Mouse (Mus musculus) granulocyte monocyte progenitor cell, adult 5-6 weeks (primary cell): ENCODE measurements around the gene AU018091. TPM values are rescaled to one million over a fixed set of nuclear protein-coding genes. Genes with fewer than 3 reads are reported as not detected.
A peak's percentile ranks its signal among the peaks of the same experiment; 100 is the strongest.
"Not testable (repeated sequence)": the region's sequence is repeated elsewhere in the genome, so short reads cannot be mapped to it uniquely, and the experiment has no call there.

Experiments used
- ATAC-seq: replicated peaks from 2 replicates; pipeline ENCODE4 v1.8.0; 2016; ENCODE audit warnings: mild to moderate bottlenecking, moderate TSS enrichment, inconsistent platforms; ENCODE audit not compliant: poor library complexity, severe bottlenecking
- total RNA-seq, 2 experiments: library from RNA; stranded (forward) in 1 of 2; stranded (reverse) in 1 of 2; fragments of 200-712, 200-1000 nt in 1 of 2; fragments of >200 nt in 1 of 2; fragmentation: Nextera tagmentation in 1 of 2; gene quantifications; 2 replicates each; pipeline ENCODE4 v1.2.3; 2014 to 2017

AU018091 gene
- total RNA-seq, 2 experiments from 2014 or later, result not detected

DNA sequence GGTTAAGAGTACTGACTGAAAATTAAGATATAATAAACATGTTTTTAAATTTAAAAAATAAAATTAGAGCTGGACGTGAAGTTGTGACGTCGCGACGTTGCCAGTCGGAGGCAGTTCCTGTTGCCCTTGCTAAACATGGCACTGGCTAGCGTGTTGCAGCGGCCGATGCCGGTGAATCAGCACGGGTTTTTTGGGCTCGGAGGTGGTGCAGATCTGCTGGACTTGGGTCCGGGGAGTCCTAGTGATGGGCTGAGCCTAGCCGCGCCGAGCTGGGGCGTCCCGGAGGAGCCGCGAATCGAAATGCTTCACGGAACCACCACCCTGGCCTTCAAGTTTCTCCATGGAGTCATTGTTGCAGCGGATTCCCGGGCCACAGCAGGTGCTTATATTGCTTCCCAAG lies 12.0 kb upstream of the AU018091 start:
- peak; percentile 17; the same call in 1 of the 2 replicates for ATAC-seq

GRCm38 (mm10) chr7:3168296-3168695 lies 707 bp downstream of the AU018091 start:
- no peak for ATAC-seq

DNA sequence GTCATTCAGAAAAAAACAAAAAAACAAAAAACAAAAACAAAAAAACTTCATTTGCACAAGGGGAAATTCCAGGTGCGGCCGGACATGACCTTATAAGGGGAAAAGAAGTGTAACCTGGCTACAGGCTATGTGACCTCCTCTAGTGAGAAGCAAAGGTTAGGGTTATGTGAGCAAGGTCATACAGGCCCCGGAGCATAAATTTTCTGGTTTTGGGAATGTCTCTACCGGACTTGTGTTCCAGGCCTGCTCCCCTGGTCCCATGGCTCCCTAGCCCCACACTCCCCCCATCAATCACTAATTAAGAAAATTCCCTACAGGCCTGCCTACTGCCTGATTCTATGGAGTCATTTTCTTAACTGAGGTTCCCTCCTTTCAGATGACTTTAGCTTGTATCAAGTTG lies 2.7 kb downstream of the AU018091 start:
- ATAC-seq, result no peak

- no peak for ATAC-seq
Observed at GRCm38 (mm10) chr7:3164991-3165390, 4.0 kb downstream of the AU018091 start.

DNA sequence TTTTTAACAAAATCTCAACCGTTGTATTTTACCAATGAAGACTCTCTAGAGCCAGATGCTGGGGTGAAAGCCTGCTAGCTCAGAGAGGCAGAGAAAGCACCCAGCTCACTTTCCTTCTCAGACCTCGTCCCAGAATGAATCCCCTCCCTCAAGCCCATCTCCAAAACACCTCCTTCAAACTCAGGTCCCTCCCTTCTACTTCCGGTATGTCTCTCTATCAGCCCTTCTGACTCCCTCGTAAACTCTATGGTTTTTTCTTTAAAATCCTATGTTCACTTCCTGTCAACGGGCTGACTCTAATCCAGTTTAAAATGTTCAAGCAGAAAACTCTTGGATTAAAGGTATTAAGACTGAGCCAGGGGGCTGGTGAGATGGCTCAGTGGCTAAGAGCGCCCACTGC lies 4.6 kb downstream of the AU018091 start:
- no peak for ATAC-seq

DNA sequence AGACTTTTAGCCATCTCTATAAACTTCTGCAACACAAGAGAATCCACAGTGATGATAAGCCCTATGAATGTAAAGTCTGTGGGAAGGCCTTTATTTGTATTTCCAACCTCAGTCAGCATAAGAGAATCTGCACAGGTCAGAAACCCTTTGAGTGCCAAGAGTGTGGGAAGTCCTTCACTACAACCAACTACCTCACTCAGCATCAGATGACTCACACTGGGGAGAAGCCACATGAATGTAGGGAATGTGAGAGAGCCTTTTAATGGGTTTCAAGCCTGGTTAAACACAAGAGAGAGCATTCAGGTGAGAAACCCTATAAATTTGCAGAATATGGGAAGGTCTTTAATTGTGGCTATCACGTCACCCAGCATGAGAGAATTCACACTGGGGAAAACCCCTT lies 18.6 kb downstream of the AU018091 start:
- no peak for ATAC-seq

DNA sequence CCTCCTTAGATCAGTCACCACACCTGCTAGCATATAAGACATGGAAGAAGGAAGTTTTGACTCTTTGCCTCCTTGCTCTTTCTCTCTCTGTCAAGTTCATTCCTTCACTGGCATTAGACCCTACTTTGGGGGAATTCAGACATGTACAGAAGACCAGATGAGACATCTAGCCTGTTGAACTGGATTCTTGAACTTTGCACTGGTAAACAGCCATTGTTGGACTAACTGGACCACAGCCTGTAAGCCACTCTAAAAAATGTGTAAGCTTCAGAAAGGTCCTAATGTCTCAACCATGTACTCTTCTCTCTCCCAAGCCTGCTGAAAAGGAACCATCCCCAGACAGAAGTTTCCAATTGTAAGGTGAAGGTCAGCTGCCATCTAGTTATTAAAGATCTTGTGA lies 22.9 kb downstream of the AU018091 start:
- no peak for ATAC-seq

DNA sequence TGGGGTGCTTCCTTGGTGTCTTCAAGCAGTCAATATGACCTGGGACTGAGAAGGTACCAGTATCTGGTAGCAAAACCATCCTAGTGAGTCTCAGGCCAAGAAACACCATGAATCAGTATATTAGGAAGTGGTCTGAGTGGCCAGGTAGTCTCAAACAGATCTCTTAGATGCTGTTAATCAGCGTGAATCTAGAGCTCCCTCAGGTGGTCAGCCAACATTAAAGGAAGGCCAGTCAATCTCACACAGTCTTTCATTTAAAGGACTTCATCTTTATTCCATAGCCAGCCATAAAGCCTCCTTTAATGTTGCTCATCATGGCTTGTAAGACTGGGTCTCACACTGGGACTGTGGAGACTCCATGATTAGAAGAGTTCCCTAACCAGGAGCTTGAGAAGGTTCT lies 25.7 kb downstream of the AU018091 start:
- no peak for ATAC-seq

DNA sequence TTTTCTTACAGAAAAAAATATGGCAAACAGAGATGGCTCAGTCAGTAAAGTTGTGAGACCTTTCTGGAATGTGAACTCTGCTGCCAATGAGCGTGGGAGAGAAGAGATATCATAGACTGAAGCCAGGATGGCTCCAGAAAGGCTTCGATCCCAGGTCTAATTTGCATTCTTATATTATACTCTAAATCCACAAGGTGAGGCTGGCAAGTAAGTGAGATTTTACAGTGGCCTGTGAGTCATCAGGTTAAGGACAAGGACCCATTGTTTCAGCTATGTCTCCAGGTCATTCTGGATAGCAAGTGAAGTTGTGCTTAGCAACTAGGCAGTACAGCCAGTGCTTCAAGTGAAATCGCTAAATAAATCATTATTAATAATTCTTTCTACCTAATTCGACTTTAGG lies 33.4 kb downstream of the AU018091 start:
- no peak for ATAC-seq

- no peak for ATAC-seq
Observed at GRCm38 (mm10) chr7:3134654-3135053, 34.3 kb downstream of the AU018091 start.

GRCm38 (mm10) chr7:3130342-3130741 lies 38.7 kb downstream of the AU018091 start:
- ATAC-seq, result no peak

- not testable (repeated sequence) for ATAC-seq
Observed at GRCm38 (mm10) chr7:3128564-3128963, 40.4 kb downstream of the AU018091 start.

GRCm38 (mm10) chr7:3111193-3111592 lies 57.8 kb downstream of the AU018091 start:
- ATAC-seq, result not testable (repeated sequence)

- ATAC-seq, result not testable (repeated sequence)
Observed at GRCm38 (mm10) chr7:3106516-3107077, 62.4 kb downstream of the AU018091 start.

Other genes with a start within 250 kb of the AU018091 start
- gene Nlrp12, start 80.5 kb upstream of the AU018091 start, total RNA-seq (2014; fragmentation: Nextera tagmentation), result 3.4 TPM in 1 of 2 replicates, not detected in the other
- 2.1 and 3.2 TPM in 2 replicates for gene Nlrp12, start 80.5 kb upstream of the AU018091 start, total RNA-seq (2017)
- 14.0 TPM in 2 replicates for gene Myadm, start 119.9 kb upstream of the AU018091 start, total RNA-seq (2014; fragmentation: Nextera tagmentation)
- 3.2 and 3.7 TPM in 2 replicates for gene Myadm, start 119.9 kb upstream of the AU018091 start, total RNA-seq (2017)
- not detected in 2 replicates for gene Prkcg, start 120.0 kb upstream of the AU018091 start, total RNA-seq (2014; fragmentation: Nextera tagmentation)
- gene Prkcg, start 120.0 kb upstream of the AU018091 start, total RNA-seq (2017), result not detected in 2 replicates
- gene Cacng7, start 163.8 kb upstream of the AU018091 start, total RNA-seq (2014; fragmentation: Nextera tagmentation), result not detected in 2 replicates
- not detected in 2 replicates for gene Cacng7, start 163.8 kb upstream of the AU018091 start, total RNA-seq (2017)
- 1.9 TPM in 1 of 2 replicates, not detected in the other for gene Cacng8, start 221.5 kb upstream of the AU018091 start, total RNA-seq (2014; fragmentation: Nextera tagmentation)
- gene Cacng8, start 221.5 kb upstream of the AU018091 start, total RNA-seq (2017), result not detected in 2 replicates